Mouse (Mus musculus): Measurements from ENCODE around the gene Zfp800. TPM values are rescaled to one million over a fixed set of nuclear protein-coding genes. Genes with fewer than 3 reads are reported as not detected.
A peak's percentile ranks its signal among the peaks of the same experiment; 100 is the strongest.

Gene Zfp800
- total and polyA plus RNA-seq, 3 experiments: 41.6 to 71.9 (median 43.2) TPM

GRCm38 (mm10) chr6:28410053-28410452 lies 12.2 kb upstream of the Zfp800 start:
- Histone ChIP-seq H3K36me3 (ENCODE audit: control insufficient read depth in 1 of 2, insufficient read depth in 2 of 2, low read length in 2 of 2) (no peaks in the 10 kb centered on the region), H3K4me1 (ENCODE audit: control insufficient read depth in 1 of 2, insufficient read depth in 2 of 2, low read length in 2 of 2) (no peaks in the 10 kb centered on the region), H3K27me3 (ENCODE audit: control insufficient read depth in 1 of 2, insufficient read depth in 2 of 2, low read length in 2 of 2) (no peaks in the 10 kb centered on the region), H3K9me3 (replicated peaks; ENCODE audit: insufficient read depth, low read length) (no peaks in the 10 kb centered on the region), H3K4me3 (ENCODE audit: control insufficient read depth in 1 of 2, insufficient read depth in 1 of 2, low read depth in 2 of 2, low read length in 2 of 2) (no peak overlapping the region), H3K79me2 (ENCODE audit: control insufficient read depth, insufficient read depth, low read length, poor library complexity) (no peaks in the 10 kb centered on the region), H3K27ac (ENCODE audit: control insufficient read depth, low read depth, low read length) (no peak overlapping the region), H3K9ac (ENCODE audit: control insufficient read depth, low read depth, low read length, poor library complexity, severe bottlenecking) (no peak overlapping the region)
- no peak for TF ChIP-seq HCFC1 (IDR thresholded peaks at IDR 0.05; ENCODE audit: low read depth, low read length)
- TF ChIP-seq E2F4 (IDR thresholded peaks at IDR 0.05; ENCODE audit: borderline replicate concordance, low read depth, low read length): no peak
- no peak for TF ChIP-seq POLR2AphosphoS2 (IDR thresholded peaks at IDR 0.05; ENCODE audit: low read length)
- TF ChIP-seq GABPA (IDR thresholded peaks at IDR 0.05; ENCODE audit: low read depth, low read length): no peak
- TF ChIP-seq ETS1 (IDR thresholded peaks at IDR 0.05; ENCODE audit: low read depth, low read length): no peak
- TF ChIP-seq UBTF (IDR thresholded peaks at IDR 0.05; ENCODE audit: borderline replicate concordance, insufficient read depth, low read depth, low read length): no peak
- no peak for TF ChIP-seq MAFK (IDR thresholded peaks at IDR 0.05; ENCODE audit: borderline replicate concordance, low read depth, low read length)
- TF ChIP-seq POLR2A (IDR thresholded peaks at IDR 0.05; ENCODE audit: control insufficient read depth in 1 of 2, insufficient read depth in 1 of 2, low read depth in 1 of 2, low read length in 2 of 2, poor library complexity in 1 of 2): no peak
- no peak for TF ChIP-seq CHD2 (IDR thresholded peaks at IDR 0.05; ENCODE audit: low read length)
- TF ChIP-seq CTCF (IDR thresholded peaks at IDR 0.05 in 2 of 3, conservative IDR thresholded peaks at IDR 0.05 in 1 of 3; ENCODE audit: control insufficient read depth in 1 of 3, insufficient read depth in 1 of 3, low read depth in 2 of 3, low read length in 3 of 3, poor library complexity in 1 of 3, severe bottlenecking in 1 of 3): no peak
- no peak for TF ChIP-seq NELFE (IDR thresholded peaks at IDR 0.05; ENCODE audit: low read depth, low read length)
- TF ChIP-seq MXI1 (IDR thresholded peaks at IDR 0.05; ENCODE audit: low read depth, low read length): no peak
- no peak for TF ChIP-seq NRF1 (IDR thresholded peaks at IDR 0.05; ENCODE audit: insufficient read depth, low read depth, low read length, poor library complexity, severe bottlenecking)
- TF ChIP-seq ZMIZ1 (IDR thresholded peaks at IDR 0.05; ENCODE audit: low read depth, low read length): no peak
- DNase-seq (ENCODE audit: low read depth, low spot score): no peak

- H3K4me1 ChIP-seq (ENCODE audit: control insufficient read depth in 1 of 2, insufficient read depth in 2 of 2, low read length in 2 of 2): no peaks in the 10 kb centered on the region; a peak in 1 of 4 replicates
- DNase-seq (ENCODE audit: low read depth, low spot score): peak; percentile 80
- no peak overlapping the region for H3K27ac ChIP-seq (ENCODE audit: control insufficient read depth, low read depth, low read length)
- H3K27me3 ChIP-seq (ENCODE audit: control insufficient read depth in 1 of 2, insufficient read depth in 2 of 2, low read length in 2 of 2): no peaks in the 10 kb centered on the region
- no peaks in the 10 kb centered on the region for H3K36me3 ChIP-seq (ENCODE audit: control insufficient read depth in 1 of 2, insufficient read depth in 2 of 2, low read length in 2 of 2)
- TF ChIP-seq CTCF (IDR thresholded peaks at IDR 0.05 in 2 of 3, conservative IDR thresholded peaks at IDR 0.05 in 1 of 3; ENCODE audit: control insufficient read depth in 1 of 3, insufficient read depth in 1 of 3, low read depth in 2 of 3, low read length in 3 of 3, poor library complexity in 1 of 3, severe bottlenecking in 1 of 3) (peak; percentile 48 to 67 (median 59)), RAD21 (IDR thresholded peaks at IDR 0.05; ENCODE audit: low read depth, low read length) (peak; percentile 80), ZC3H11A (IDR thresholded peaks at IDR 0.05; ENCODE audit: low read depth, low read length) (peak; percentile 52), CHD2 (IDR thresholded peaks at IDR 0.05; ENCODE audit: low read length) (no peak), NELFE (IDR thresholded peaks at IDR 0.05; ENCODE audit: low read depth, low read length) (no peak), GATA1 (IDR thresholded peaks at IDR 0.05; ENCODE audit: low read depth, low read length) (no peak), SMC3 (IDR thresholded peaks at IDR 0.05; ENCODE audit: low read depth, low read length) (peak; percentile 73), ELF1 (IDR thresholded peaks at IDR 0.05; ENCODE audit: low read depth, low read length) (no peak)
- no peak overlapping the region for H3K4me3 ChIP-seq (ENCODE audit: control insufficient read depth in 1 of 2, insufficient read depth in 1 of 2, low read depth in 2 of 2, low read length in 2 of 2)
- no peaks in the 10 kb centered on the region for H3K9me3 ChIP-seq (replicated peaks; ENCODE audit: insufficient read depth, low read length)
- no peak overlapping the region for H3K9ac ChIP-seq (ENCODE audit: control insufficient read depth, low read depth, low read length, poor library complexity, severe bottlenecking)
- no peaks in the 10 kb centered on the region; the same call in 1 of the 2 replicates for H3K79me2 ChIP-seq (ENCODE audit: control insufficient read depth, insufficient read depth, low read length, poor library complexity)
Observed at GRCm38 (mm10) chr6:28399791-28400190, 2.0 kb upstream of the Zfp800 start.

Measured in MEL (cell line).